Mouse (Mus musculus) B cell, adult 67 days (primary cell): ENCODE results near the gene Taar5. TPM values are rescaled to one million over a fixed set of nuclear protein-coding genes. Genes with fewer than 3 reads are reported as not detected.

Source experiments
- total RNA-seq, 2 experiments: library from RNA; stranded (reverse); gene quantifications; 4 replicates each; pipeline ENCODE4 v1.2.4; 2023

Taar5 gene
- total RNA-seq: not detected

GRCm38 (mm10) chr10:23970656-23971165 lies at the start of gene Taar5:
Gene Taar5, plus strand, starts transcription at chr10:23970706.

GRCm38 (mm10) chr10:23938312-23938711 lies 32.2 kb upstream of the Taar5 start, which contains the start of gene Taar2:
Gene Taar2, plus strand, starts transcription at chr10:23938572.

DNA sequence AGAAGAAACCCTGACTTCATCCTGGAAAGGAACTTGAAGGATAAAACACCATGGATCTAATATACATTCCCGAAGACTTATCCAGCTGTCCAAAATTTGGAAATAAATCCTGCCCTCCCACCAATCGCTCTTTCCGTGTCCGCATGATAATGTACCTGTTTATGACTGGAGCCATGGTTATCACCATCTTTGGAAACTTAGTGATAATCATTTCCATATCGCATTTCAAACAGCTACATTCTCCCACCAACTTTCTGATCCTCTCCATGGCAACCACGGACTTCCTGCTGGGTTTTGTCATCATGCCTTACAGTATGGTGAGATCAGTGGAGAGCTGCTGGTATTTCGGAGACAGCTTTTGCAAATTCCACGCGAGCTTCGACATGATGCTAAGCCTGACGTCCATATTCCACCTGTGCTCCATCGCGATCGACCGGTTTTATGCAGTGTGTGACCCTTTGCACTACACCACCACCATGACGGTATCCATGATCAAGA lies 20.9 kb upstream of the Taar5 start, which contains the start of gene Taar3:
Gene Taar3 (plus strand): TSS at position 51 of the 498 bp plus-strand sequence.

GRCm38 (mm10) chr10:23960444-23960915 lies 10.0 kb upstream of the Taar5 start, which contains the start of gene Taar4:
Gene Taar4, plus strand, starts transcription at chr10:23960494.

DNA sequence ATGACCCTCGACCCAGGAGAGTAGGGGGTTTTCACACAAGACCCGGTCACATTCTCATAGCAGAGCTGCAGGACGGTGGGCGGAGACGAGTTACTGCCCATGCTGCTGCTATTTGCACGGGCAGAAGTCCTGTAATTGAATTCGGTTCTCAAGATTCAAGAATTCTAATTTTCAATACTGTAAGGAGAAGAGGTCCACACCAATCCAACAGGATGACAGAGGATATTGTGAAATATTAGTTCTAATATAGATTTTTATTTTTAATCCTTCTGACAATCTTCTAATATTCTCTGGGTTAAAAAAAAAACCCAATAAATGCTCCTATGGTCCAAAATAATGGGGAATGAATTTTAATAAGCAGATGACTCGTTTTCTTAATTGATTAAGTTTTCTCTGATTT lies 15.0 kb downstream of the Taar5 start, which contains the start of gene Taar6:
Gene Taar6 (minus strand): TSS at position 101 of the 400 bp plus-strand sequence.

GRCm38 (mm10) chr10:23993381-23993780 lies 22.9 kb downstream of the Taar5 start, which contains the start of gene Taar7a:
Gene Taar7a, minus strand, starts transcription at chr10:23993481.

GRCm38 (mm10) chr10:23999639-24000038 lies 29.1 kb downstream of the Taar5 start, which contains the start of gene Taar7b:
Gene Taar7b, plus strand, starts transcription at chr10:23999939.

Other genes starting within 250 kb of the Taar5 start
- gene Rps12, start 183.4 kb upstream of the Taar5 start, total RNA-seq: 1,000 to 10,000 TPM; 1,223 to 1,291 TPM
- gene Slc18b1, start 173.7 kb upstream of the Taar5 start, total RNA-seq: under 1 TPM in 1 of 2 experiments, not detected in 1; 0.18 TPM
- gene Vnn3, start 119.2 kb upstream of the Taar5 start, total RNA-seq: not detected
- gene Vnn1, start 76.0 kb upstream of the Taar5 start, total RNA-seq: not detected
- gene Taar1, start 50.4 kb upstream of the Taar5 start, total RNA-seq: not detected
- not detected for gene Taar2, start 32.1 kb upstream of the Taar5 start, total RNA-seq
- gene Taar3, start 21.1 kb upstream of the Taar5 start, total RNA-seq: not detected
- gene Taar4, start 10.2 kb upstream of the Taar5 start, total RNA-seq: not detected
- not detected for gene Taar6, start 14.9 kb downstream of the Taar5 start, total RNA-seq
- gene Taar7a, start 22.8 kb downstream of the Taar5 start, total RNA-seq: not detected
- not detected for gene Taar7b, start 29.2 kb downstream of the Taar5 start, total RNA-seq
- gene Taar7d, start 56.5 kb downstream of the Taar5 start, total RNA-seq: not detected
- gene Taar7e, start 66.9 kb downstream of the Taar5 start, total RNA-seq: not detected
- gene Taar7f, start 78.8 kb downstream of the Taar5 start, total RNA-seq: not detected
- gene Taar8a, start 105.8 kb downstream of the Taar5 start, total RNA-seq: not detected
- not detected for gene Taar8b, start 121.6 kb downstream of the Taar5 start, total RNA-seq
- gene Taar8c, start 131.2 kb downstream of the Taar5 start, total RNA-seq: not detected
- gene Taar9, start 138.8 kb downstream of the Taar5 start, total RNA-seq: not detected
- 100 to 1,000 TPM; 104 to 126 TPM for gene Stx7, start 178.6 kb downstream of the Taar5 start, total RNA-seq